Mouse (Mus musculus): ENCODE results near the gene Scarb1. TPM values are rescaled to one million over a fixed set of nuclear protein-coding genes. Genes with fewer than 3 reads are reported as not detected.

The Scarb1 gene
- polyA plus RNA-seq, 1 experiment from 2014 or later = 28.0 TPM

- Histone ChIP-seq H3K4me1 (replicated peaks) (peaks cover 35% of the 10 kb centered on the region), H3K27ac (no peak overlapping the region), H3K4me2 (no peak overlapping the region), H3K27me3 (no peaks in the 10 kb centered on the region), H3K9me3 (no peaks in the 10 kb centered on the region), H3K36me3 (no peaks in the 10 kb centered on the region), H3K4me3 (no peak overlapping the region), H3K9ac (no peak overlapping the region)
- ATAC-seq (ENCODE audit: low FRiP score) = no peak
- 12% methylated on average over 15 of the region's 15 CpGs for WGBS
These were observed 69.2 kb downstream of the Scarb1 start for GRCm38 (mm10) chr5:125271531-125272203.

- ATAC-seq (ENCODE audit: low FRiP score) = no peak
- Histone ChIP-seq H3K27ac (no peak overlapping the region), H3K4me3 (no peak overlapping the region), H3K4me2 (no peak overlapping the region), H3K9ac (no peak overlapping the region), H3K9me3 (no peaks in the 10 kb centered on the region), H3K4me1 (replicated peaks) (peaks cover 45% of the 10 kb centered on the region), H3K27me3 (no peaks in the 10 kb centered on the region), H3K36me3 (no peaks in the 10 kb centered on the region)
- WGBS = 19% methylated on average over 12 of the region's 12 CpGs
These were observed 70.2 kb downstream of the Scarb1 start for GRCm38 (mm10) chr5:125270587-125271130.

- Histone ChIP-seq H3K27me3 (no peaks in the 10 kb centered on the region), H3K9me3 (no peaks in the 10 kb centered on the region), H3K4me1 (replicated peaks) (peaks cover 53% of the 10 kb centered on the region), H3K9ac (no peak overlapping the region), H3K27ac (no peak overlapping the region), H3K36me3 (no peaks in the 10 kb centered on the region), H3K4me2 (no peak overlapping the region), H3K4me3 (no peak overlapping the region)
- no peak for ATAC-seq (ENCODE audit: low FRiP score)
- 92% methylated on average over 7 of the region's 7 CpGs for WGBS
These were observed 71.1 kb downstream of the Scarb1 start for GRCm38 (mm10) chr5:125269836-125270235.

- Histone ChIP-seq H3K4me3 (no peak overlapping the region), H3K36me3 (no peaks in the 10 kb centered on the region), H3K9me3 (no peaks in the 10 kb centered on the region), H3K9ac (no peak overlapping the region), H3K27ac (no peak overlapping the region), H3K27me3 (no peaks in the 10 kb centered on the region), H3K4me1 (replicated peaks) (peaks cover 58% of the 10 kb centered on the region), H3K4me2 (no peak overlapping the region)
- ATAC-seq (ENCODE audit: low FRiP score) = no peak
- 87% methylated on average over 8 of the region's 8 CpGs for WGBS
These were observed 71.5 kb downstream of the Scarb1 start for GRCm38 (mm10) chr5:125269399-125269798.

GRCm38 (mm10) chr5:125268033-125268765 is 72.7 kb downstream of the Scarb1 start:
- no peaks in the 10 kb centered on the region for H3K9me3 ChIP-seq
- peak overlapping the region; percentile 59 for H3K9ac ChIP-seq
- H3K27ac ChIP-seq = peak overlapping the region; percentile 95
- 17% methylated on average over 10 of the region's 10 CpGs for WGBS
- ATAC-seq (ENCODE audit: low FRiP score) = no peak
- H3K4me2 ChIP-seq = peak overlapping the region; percentile 43
- no peaks in the 10 kb centered on the region for H3K36me3 ChIP-seq
- H3K27me3 ChIP-seq = no peaks in the 10 kb centered on the region
- H3K4me3 ChIP-seq = 0 out of 2 replicates have a peak overlapping the region, but pooled peaks have one; percentile 19
- H3K4me1 ChIP-seq (replicated peaks) = peaks cover 58% of the 10 kb centered on the region

GRCm38 (mm10) chr5:125267150-125267961 is 73.5 kb downstream of the Scarb1 start:
- no peaks in the 10 kb centered on the region for H3K36me3 ChIP-seq
- peak overlapping the region; percentile 63; the same call in 1 of the 2 replicates for H3K9ac ChIP-seq
- ATAC-seq (ENCODE audit: low FRiP score) = peak; percentile 27
- H3K27me3 ChIP-seq = no peaks in the 10 kb centered on the region
- H3K4me3 ChIP-seq = peak overlapping the region; percentile 19; the same call in 1 of the 2 replicates
- peak overlapping the region; percentile 43 for H3K4me2 ChIP-seq
- 16% methylated on average over 35 of the region's 35 CpGs for WGBS
- H3K9me3 ChIP-seq = no peaks in the 10 kb centered on the region
- H3K4me1 ChIP-seq (replicated peaks) = peaks cover 66% of the 10 kb centered on the region
- peak overlapping the region; percentile 95 for H3K27ac ChIP-seq

- no peak overlapping the region for H3K4me3 ChIP-seq
- H3K27ac ChIP-seq = peak overlapping the region; percentile 95
- no peaks in the 10 kb centered on the region for H3K36me3 ChIP-seq
- WGBS = 49% methylated on average over 9 of the region's 9 CpGs
- H3K9me3 ChIP-seq = no peaks in the 10 kb centered on the region
- H3K4me2 ChIP-seq = no peak overlapping the region
- peaks cover 73% of the 10 kb centered on the region for H3K4me1 ChIP-seq (replicated peaks)
- no peak for ATAC-seq (ENCODE audit: low FRiP score)
- H3K27me3 ChIP-seq = no peaks in the 10 kb centered on the region
- H3K9ac ChIP-seq = no peak overlapping the region
These were observed 74.8 kb downstream of the Scarb1 start for GRCm38 (mm10) chr5:125266128-125266527.

- no peak overlapping the region for H3K4me3 ChIP-seq
- ATAC-seq (ENCODE audit: low FRiP score) = 0 out of 2 replicates have a peak, but pooled peaks have one; percentile 14
These were observed 76.2 kb downstream of the Scarb1 start for GRCm38 (mm10) chr5:125264700-125265099.

GRCm38 (mm10) chr5:125262578-125262977 is 78.3 kb downstream of the Scarb1 start:
- Histone ChIP-seq H3K9me3 (no peaks in the 10 kb centered on the region), H3K4me1 (replicated peaks) (peaks cover 65% of the 10 kb centered on the region), H3K4me3 (no peak overlapping the region), H3K27me3 (no peaks in the 10 kb centered on the region), H3K4me2 (no peak overlapping the region), H3K27ac (peak overlapping the region; percentile 61), H3K9ac (0 out of 2 replicates have a peak overlapping the region, but pooled peaks have one; percentile 20), H3K36me3 (no peaks in the 10 kb centered on the region)
- 26% methylated on average over 7 of the region's 7 CpGs for WGBS
- no peak for ATAC-seq (ENCODE audit: low FRiP score)

More at GRCm38 (mm10) chr5:125264700-125265099, 76.2 kb downstream of the Scarb1 start:
- Histone ChIP-seq H3K27ac (peak overlapping the region; percentile 95), H3K4me2 (no peak overlapping the region), H3K4me1 (replicated peaks) (peaks cover 76% of the 10 kb centered on the region), H3K27me3 (no peaks in the 10 kb centered on the region), H3K9me3 (no peaks in the 10 kb centered on the region), H3K9ac (no peak overlapping the region), H3K36me3 (no peaks in the 10 kb centered on the region)
- 13% methylated on average over 17 of the region's 17 CpGs for whole genome bisulfite sequencing

- Histone ChIP-seq H3K9me3 (no peaks in the 10 kb centered on the region), H3K4me2 (no peak overlapping the region), H3K27ac (no peak overlapping the region), H3K4me3 (no peak overlapping the region), H3K4me1 (replicated peaks) (peaks cover 8% of the 10 kb centered on the region; the same call in 1 of the 2 replicates), H3K36me3 (no peaks in the 10 kb centered on the region), H3K27me3 (no peaks in the 10 kb centered on the region), H3K9ac (no peak overlapping the region)
- WGBS = 46% methylated on average over 5 of the region's 5 CpGs
- ATAC-seq (ENCODE audit: low FRiP score) = no peak
These were observed 87.0 kb downstream of the Scarb1 start for GRCm38 (mm10) chr5:125253917-125254316.

GRCm38 (mm10) chr5:125253448-125253847 is 87.4 kb downstream of the Scarb1 start:
- Histone ChIP-seq H3K9me3 (no peaks in the 10 kb centered on the region), H3K36me3 (no peaks in the 10 kb centered on the region), H3K4me1 (replicated peaks) (peaks cover 11% of the 10 kb centered on the region; the same call in 1 of the 2 replicates), H3K27ac (no peak overlapping the region), H3K9ac (no peak overlapping the region), H3K4me2 (no peak overlapping the region), H3K27me3 (no peaks in the 10 kb centered on the region), H3K4me3 (no peak overlapping the region)
- WGBS = 91% methylated on average over 3 of the region's 3 CpGs
- ATAC-seq (ENCODE audit: low FRiP score) = no peak

- H3K4me3 ChIP-seq = no peak overlapping the region
- no peak overlapping the region for H3K9ac ChIP-seq
- no peaks in the 10 kb centered on the region for H3K36me3 ChIP-seq
- H3K9me3 ChIP-seq = no peaks in the 10 kb centered on the region
- no peak for ATAC-seq (ENCODE audit: low FRiP score)
- 89% methylated on average over 8 of the region's 8 CpGs for WGBS
- peaks cover 11% of the 10 kb centered on the region; the same call in 1 of the 2 replicates for H3K4me1 ChIP-seq (replicated peaks)
- no peaks in the 10 kb centered on the region for H3K27me3 ChIP-seq
- 0 out of 2 replicates have a peak overlapping the region, but pooled peaks have one; percentile 35 for H3K27ac ChIP-seq
- H3K4me2 ChIP-seq = no peak overlapping the region
These were observed 88.2 kb downstream of the Scarb1 start for GRCm38 (mm10) chr5:125252664-125253063.
